Mouse (Mus musculus) erythroblast, embryonic 14.5 days (primary cell): Measurements from ENCODE around the gene P2ry2.

Experiments
- GATA1 ChIP-seq: IDR thresholded peaks from 2 replicates; pipeline ENCODE4 v1.6.1; 2012; ENCODE audit warnings: low read length, inconsistent platforms, mixed read lengths
- TAL1 ChIP-seq: IDR thresholded peaks from 3 replicates; pipeline ENCODE4 v1.6.1; 2012; ENCODE audit warnings: low read length, inconsistent platforms, mixed read lengths

GRCm38 (mm10) chr7:100952686-100953085 is 60.0 kb downstream of the P2ry2 start:
- TF ChIP-seq GATA1 (no peak), TAL1 (no peak)
